Mouse (Mus musculus) olfactory bulb, adult 2 months (tissue): ENCODE results near the gene Tsr1.

ENCODE experiments used
- CTCF ChIP-seq: fragments of 200-500 bp; IDR thresholded peaks from 2 replicates; pipeline ENCODE4 v1.5.1; 2012; ENCODE audit warnings: low read depth, mild to moderate bottlenecking, low read length, moderate library complexity; ENCODE audit not compliant: insufficient read depth
- POLR2A ChIP-seq: fragments of 200-500 bp; IDR thresholded peaks from 2 replicates; pipeline ENCODE4 v1.6.1; 2012; ENCODE audit warnings: mild to moderate bottlenecking, low read depth, low read length, moderate library complexity; ENCODE audit not compliant: insufficient read depth

GRCm38 (mm10) chr11:74898517-74898827 lies 601 bp downstream of the Tsr1 start:
- no peak for TF ChIP-seq POLR2A
- no peak for TF ChIP-seq CTCF
